Mouse (Mus musculus): Measurements from ENCODE around the gene Knstrn.

The Knstrn gene

DNA sequence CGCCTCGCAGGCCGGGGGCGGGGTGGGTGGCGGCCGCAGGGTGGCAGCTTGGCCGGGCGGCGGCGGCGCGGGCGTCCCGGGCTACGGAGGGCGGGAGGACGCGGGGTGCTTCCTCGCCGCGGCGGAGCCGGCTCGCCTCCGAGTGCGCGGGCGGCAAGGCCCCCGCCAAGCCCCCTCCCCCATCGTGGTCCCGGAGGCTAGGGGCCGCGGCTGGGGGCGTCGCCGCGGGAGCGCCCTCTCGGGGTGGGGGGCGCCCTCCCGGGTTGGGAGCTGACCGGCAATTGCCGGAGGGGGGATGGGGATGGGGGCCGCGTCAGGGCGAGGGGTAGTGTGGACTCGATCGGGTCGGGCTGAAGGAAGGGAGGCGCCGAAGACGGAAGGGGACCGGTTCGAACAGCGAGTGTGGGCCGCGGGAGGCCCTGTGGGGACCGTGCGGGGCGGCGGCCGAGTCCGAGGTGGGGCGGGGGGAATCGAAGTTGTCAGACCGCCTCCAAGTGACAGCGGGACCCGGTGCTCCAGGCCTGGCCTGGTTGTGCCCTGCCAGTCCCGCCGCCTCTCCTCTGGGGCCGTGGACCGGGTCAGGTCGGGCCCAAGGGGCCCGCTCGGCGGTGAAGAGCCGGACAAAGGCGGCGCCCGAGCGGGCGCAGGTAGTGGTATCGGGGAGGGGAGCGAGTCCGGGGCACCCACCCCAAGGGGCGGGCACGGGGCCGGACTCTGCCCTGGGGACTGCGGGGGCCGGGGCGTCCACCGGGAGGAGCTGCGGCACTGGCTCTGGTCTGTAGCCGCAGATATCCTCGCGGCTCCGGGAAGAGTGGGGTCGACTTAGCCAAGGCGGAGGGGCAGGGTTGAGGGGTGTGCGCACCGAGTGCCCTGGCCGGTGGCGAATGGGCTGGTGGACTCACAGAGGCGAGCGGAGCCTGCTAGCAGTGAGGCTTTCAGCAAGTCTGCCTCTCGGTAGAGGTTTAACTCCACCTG, 88.5 kb downstream of the Knstrn start:
- peak; percentile 82 to 87 for DNase-seq

DNA sequence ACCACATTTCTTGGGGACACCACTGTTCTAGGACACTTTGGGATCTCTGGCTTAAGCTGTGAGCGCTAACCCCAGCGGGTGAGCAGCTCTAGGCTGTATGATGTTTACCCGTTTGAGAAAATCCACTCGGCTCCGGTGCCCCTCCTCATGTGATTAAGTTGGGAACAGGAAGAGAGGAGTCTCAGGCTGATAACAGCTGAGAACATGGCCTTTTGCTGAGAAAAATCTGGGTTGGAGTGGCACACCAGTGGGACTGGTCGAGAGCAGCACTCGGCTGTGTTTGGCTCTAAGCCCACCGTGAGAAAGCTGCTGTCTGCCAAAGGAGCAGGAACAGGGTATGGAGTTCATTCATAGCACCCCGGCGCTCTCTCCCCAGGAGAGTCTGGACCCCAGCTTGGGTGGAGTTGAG, 89.5 kb downstream of the Knstrn start:
- peak in 1 of 2 experiments; percentile 55 for DNase-seq

Data from kidney, postnatal 36 days (tissue).